Mouse (Mus musculus) liver, embryonic 14 days (tissue): ENCODE data around the gene Anapc15. TPM values are rescaled to one million over a fixed set of nuclear protein-coding genes. Genes with fewer than 3 reads are reported as not detected.

Experiments used
- polyA plus RNA-seq: library from polyadenylated mRNA; depleted of rRNA; stranded (reverse); fragments of >200 nt; gene quantifications from 2 replicates; pipeline ENCODE4 v1.2.3, GENCODE M21; 2012; rRNA removed

Gene Anapc15
- polyA plus RNA-seq: 59.8 and 64.5 TPM in 2 replicates

DNA sequence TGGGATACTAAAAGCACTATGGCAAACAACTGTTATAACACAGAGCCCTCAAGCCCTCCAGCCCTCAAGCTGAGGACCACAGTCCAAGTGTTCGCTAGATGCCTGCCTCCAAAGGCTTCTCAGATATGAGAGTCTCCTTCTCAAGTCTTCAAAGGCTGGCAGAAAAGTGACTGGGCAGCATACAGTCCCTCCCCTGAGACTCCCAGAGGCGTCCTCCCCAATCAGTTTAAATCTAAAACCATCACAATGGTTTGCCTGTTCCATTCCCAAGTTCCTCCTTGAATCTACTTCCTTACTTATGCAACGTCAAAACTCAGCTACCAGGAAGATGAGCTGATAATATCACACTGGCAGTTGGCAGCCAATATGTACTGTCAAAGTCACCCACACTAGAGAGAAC, at the start of gene Anapc15:
TSS of gene Anapc15 (plus strand) at position 301 of the 400 bp plus-strand sequence.

DNA sequence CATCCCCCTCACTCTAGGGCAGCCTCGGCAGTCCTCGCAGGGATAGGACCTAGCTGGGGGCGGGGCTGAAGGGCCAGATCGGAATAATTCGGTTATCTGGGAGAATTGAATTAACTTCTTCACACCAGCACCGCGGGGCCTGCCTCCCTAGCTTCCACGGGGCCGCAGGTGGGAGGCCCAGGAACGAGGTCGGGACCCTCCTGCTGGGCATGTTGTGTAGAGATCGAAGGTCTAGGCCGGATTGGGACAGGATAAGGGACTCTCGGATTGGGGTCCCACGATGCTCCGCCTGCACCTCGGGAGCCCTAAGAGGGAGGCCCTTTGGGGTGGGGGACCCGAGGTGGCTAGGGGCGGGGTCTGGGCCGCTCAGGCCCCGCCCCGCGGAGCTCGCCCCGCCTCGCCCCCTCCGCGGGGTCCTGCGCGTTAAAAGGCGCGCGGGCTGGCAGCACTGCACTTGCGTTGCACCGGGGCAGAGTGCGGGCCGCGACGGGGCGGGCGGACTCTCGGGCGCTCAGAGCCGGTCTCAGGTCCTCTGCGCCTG, 45.6 kb upstream of the Anapc15 start, which contains the start of gene Phox2a:
TSS of gene Phox2a (plus strand) at position 453 of the 541 bp plus-strand sequence.

GRCm38 (mm10) chr7:101837606-101838471, 25.7 kb upstream of the Anapc15 start, which contains the start of gene Inppl1:
Gene Inppl1, minus strand, starts transcription at chr7:101838229.

GRCm38 (mm10) chr7:101857094-101857493, 6.4 kb upstream of the Anapc15 start, which contains the start of gene Folr2:
Gene Folr2, minus strand, starts transcription at chr7:101857194.

GRCm38 (mm10) chr7:101870629-101871028, 7.1 kb downstream of the Anapc15 start, which contains the start of gene Folr1:
Gene Folr1, minus strand, starts transcription at chr7:101870788.

DNA sequence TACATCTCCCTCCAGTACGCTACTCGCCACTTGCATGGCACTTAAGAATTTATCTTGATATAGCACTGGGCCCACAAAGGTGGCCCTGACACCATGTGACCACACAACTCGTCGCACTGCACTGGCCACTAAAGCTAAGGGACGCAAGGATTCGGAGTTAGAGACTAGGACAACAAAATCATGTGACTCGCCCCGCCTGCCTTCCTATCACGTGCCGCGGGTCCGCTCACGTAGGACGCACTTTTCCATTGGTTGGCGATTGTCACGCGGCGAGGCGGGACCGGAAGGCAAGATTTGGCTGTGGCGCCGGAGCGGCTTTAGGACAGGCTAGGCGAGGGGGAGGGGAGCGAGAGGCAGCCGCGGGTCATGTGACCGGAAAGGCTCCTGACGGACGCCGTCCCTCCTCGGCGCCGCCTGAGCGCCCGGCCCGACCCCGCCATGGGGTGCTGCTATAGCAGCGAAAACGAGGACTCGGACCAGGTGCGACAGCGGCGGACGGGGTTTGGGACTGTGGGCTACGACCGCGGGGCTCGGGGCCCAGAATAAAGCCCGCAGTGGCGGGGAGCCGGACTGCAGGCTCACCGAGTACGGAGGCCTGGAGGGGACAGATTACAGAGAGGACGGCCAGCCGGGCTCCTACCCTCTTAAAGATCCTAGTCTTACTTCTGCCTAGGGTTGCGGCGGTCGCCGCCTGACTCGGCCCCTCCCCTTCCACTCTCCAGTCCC, 42.2 kb downstream of the Anapc15 start, which contains the start of gene Lamtor1:
TSS of gene Lamtor1 (plus strand) at position 344 of the 726 bp plus-strand sequence.

DNA sequence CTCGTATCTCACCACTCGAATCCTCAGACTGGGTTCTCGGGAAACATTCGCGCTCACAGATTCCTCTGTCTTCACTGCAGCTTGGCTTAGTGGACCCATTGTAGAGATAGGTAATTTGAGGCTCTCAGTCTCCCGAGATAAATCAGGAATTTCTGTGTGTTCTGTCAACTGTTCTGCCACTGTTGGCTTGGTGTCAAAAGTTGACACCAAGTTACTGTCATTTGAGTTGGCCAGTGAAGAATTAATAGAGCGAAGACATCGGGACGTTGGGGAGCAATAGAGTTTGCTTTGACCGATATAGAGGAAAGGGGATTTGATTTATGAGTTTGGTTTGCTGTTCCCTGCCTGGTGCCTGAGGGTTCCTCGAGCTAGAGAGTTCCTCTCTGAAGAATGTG, 42.8 kb downstream of the Anapc15 start, which contains the start of gene Tomt:
TSS of gene Tomt (minus strand) at position 73 of the 395 bp plus-strand sequence.

GRCm38 (mm10) chr7:101933751-101934240, 70.3 kb downstream of the Anapc15 start, which contains the start of the genes Lrrc51 and Numa1:
Gene Lrrc51, minus strand, starts transcription at chr7:101933895.
Gene Numa1, plus strand, starts transcription at chr7:101934111.

Other genes starting within 250 kb of the Anapc15 start
- 8.3 and 8.9 TPM in 2 replicates for gene Clpb, start 200.1 kb upstream of the Anapc15 start, polyA plus RNA-seq
- gene Phox2a, start 45.4 kb upstream of the Anapc15 start, polyA plus RNA-seq: not detected in 2 replicates
- 4.6 TPM in 2 replicates for gene Inppl1, start 25.5 kb upstream of the Anapc15 start, polyA plus RNA-seq
- 7.9 and 8.4 TPM in 2 replicates for gene Folr2, start 6.5 kb upstream of the Anapc15 start, polyA plus RNA-seq
- 0.18 and 0.37 TPM in 2 replicates for gene Folr1, start 7.1 kb downstream of the Anapc15 start, polyA plus RNA-seq
- gene Lamtor1, start 42.2 kb downstream of the Anapc15 start, polyA plus RNA-seq: 58.7 and 64.3 TPM in 2 replicates
- 0.11 and 0.12 TPM in 2 replicates for gene Tomt, start 42.6 kb downstream of the Anapc15 start, polyA plus RNA-seq
- 1.1 and 1.4 TPM in 2 replicates for gene Lrrc51, start 70.2 kb downstream of the Anapc15 start, polyA plus RNA-seq
- gene Numa1, start 70.4 kb downstream of the Anapc15 start, polyA plus RNA-seq: 23.8 and 28.1 TPM in 2 replicates
- gene Il18bp, start 155.0 kb downstream of the Anapc15 start, polyA plus RNA-seq: 9.0 and 12.3 TPM in 2 replicates
- 17.6 and 17.7 TPM in 2 replicates for gene Rnf121, start 201.8 kb downstream of the Anapc15 start, polyA plus RNA-seq
- 15.5 and 16.8 TPM in 2 replicates for gene Xndc1, start 201.8 kb downstream of the Anapc15 start, polyA plus RNA-seq
- 0.98 and 1.3 TPM in 2 replicates for gene Xntrpc, start 202.0 kb downstream of the Anapc15 start, polyA plus RNA-seq
- gene Trpc2, start 219.4 kb downstream of the Anapc15 start, polyA plus RNA-seq: 0.06 TPM in 1 of 2 replicates, not detected in the other
- 0.03 and 0.41 TPM in 2 replicates for gene Art1, start 238.0 kb downstream of the Anapc15 start, polyA plus RNA-seq
- gene Art5, start 245.8 kb downstream of the Anapc15 start, polyA plus RNA-seq: 0.09 and 0.16 TPM in 2 replicates